Mouse (Mus musculus) liver, embryonic 14.5 days (tissue): ENCODE results near the gene Tnfsf13.

Experiments used
- CTCF ChIP-seq: IDR thresholded peaks from 2 replicates; pipeline ENCODE4 v1.5.1; 2016; ENCODE audit warnings: antibody characterized with exemption, low read depth, control low read depth
- EP300 ChIP-seq: IDR thresholded peaks from 2 replicates; pipeline ENCODE4 v1.6.1; 2016; ENCODE audit warnings: antibody characterized with exemption, low read depth

DNA sequence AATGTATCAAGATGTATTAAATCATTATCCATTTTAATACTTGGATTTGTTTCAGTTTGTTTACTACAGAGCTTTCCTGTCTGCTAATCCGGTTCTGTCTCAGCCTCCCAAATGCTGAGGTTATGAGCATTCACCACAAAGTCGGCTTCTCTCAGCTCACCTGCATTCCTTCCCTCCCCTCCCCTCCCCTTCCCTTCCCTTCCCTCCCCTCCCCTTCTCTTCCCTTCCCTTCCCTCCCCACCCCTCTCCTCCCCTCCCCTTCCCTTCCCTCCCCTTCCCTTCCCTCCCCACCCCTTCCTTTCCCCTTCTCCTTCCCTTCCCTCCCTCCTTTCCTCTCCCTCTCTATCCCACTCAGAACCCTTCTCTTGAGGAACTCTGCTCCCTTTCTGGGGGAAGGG, 19.0 kb upstream of the Tnfsf13 start:
- no peak for TF ChIP-seq CTCF
- TF ChIP-seq EP300 = no peak
